Mouse (Mus musculus): ENCODE results near the gene Nfkb1. TPM values are rescaled to one million over a fixed set of nuclear protein-coding genes. Genes with fewer than 3 reads are reported as not detected.

Gene Nfkb1
- total RNA-seq, 2 experiments from 2014 or later = 48.3 to 58.1 TPM

GRCm38 (mm10) chr3:135702658-135703057 lies 11.3 kb upstream of the Nfkb1 start:
- DNase-seq = no peak

- DNase-seq = no peak
Measured at GRCm38 (mm10) chr3:135699523-135700264, 8.3 kb upstream of the Nfkb1 start.

- no peak for DNase-seq
Measured at GRCm38 (mm10) chr3:135698466-135698975, 7.2 kb upstream of the Nfkb1 start.

GRCm38 (mm10) chr3:135696262-135696661 lies 4.9 kb upstream of the Nfkb1 start:
- no peak for DNase-seq

GRCm38 (mm10) chr3:135692999-135693398 lies 1.7 kb upstream of the Nfkb1 start:
- peak; percentile 66 for DNase-seq

GRCm38 (mm10) chr3:135690568-135691190 lies 668 bp downstream of the Nfkb1 start:
- peak; percentile 73 for DNase-seq

- no peak for DNase-seq
Measured at GRCm38 (mm10) chr3:135689773-135690567, 1.4 kb downstream of the Nfkb1 start.

- no peak for DNase-seq
Measured at GRCm38 (mm10) chr3:135688970-135689772, 2.2 kb downstream of the Nfkb1 start.

- no peak for DNase-seq
Measured at GRCm38 (mm10) chr3:135687965-135688364, 3.4 kb downstream of the Nfkb1 start.

- DNase-seq = no peak
Measured at GRCm38 (mm10) chr3:135686419-135686818, 4.9 kb downstream of the Nfkb1 start.

- no peak for DNase-seq
Measured at GRCm38 (mm10) chr3:135683275-135683674, 8.1 kb downstream of the Nfkb1 start.

- no peak for DNase-seq
Measured at GRCm38 (mm10) chr3:135682240-135682639, 9.1 kb downstream of the Nfkb1 start.

GRCm38 (mm10) chr3:135681272-135681783 lies 10.0 kb downstream of the Nfkb1 start:
- DNase-seq = no peak

GRCm38 (mm10) chr3:135680213-135680843 lies 11.0 kb downstream of the Nfkb1 start:
- peak; percentile 26 for DNase-seq

- no peak for DNase-seq
Measured at GRCm38 (mm10) chr3:135677064-135677463, 14.3 kb downstream of the Nfkb1 start.

- DNase-seq = no peak
Measured at GRCm38 (mm10) chr3:135676364-135676763, 15.0 kb downstream of the Nfkb1 start.

- no peak for DNase-seq
Measured at GRCm38 (mm10) chr3:135675480-135675879, 15.9 kb downstream of the Nfkb1 start.

GRCm38 (mm10) chr3:135674716-135675392 lies 16.5 kb downstream of the Nfkb1 start:
- no peak for DNase-seq

GRCm38 (mm10) chr3:135673695-135674094 lies 17.7 kb downstream of the Nfkb1 start:
- no peak for DNase-seq

GRCm38 (mm10) chr3:135673041-135673440 lies 18.3 kb downstream of the Nfkb1 start:
- no peak for DNase-seq

- no peak for DNase-seq
Measured at GRCm38 (mm10) chr3:135672135-135672534, 19.2 kb downstream of the Nfkb1 start.

All from adrenal gland, postnatal 10 days (tissue).